Mouse (Mus musculus) heart, embryonic 16.5 days (tissue): Measurements from ENCODE around the gene Ankrd13a. TPM values are rescaled to one million over a fixed set of nuclear protein-coding genes. Genes with fewer than 3 reads are reported as not detected.
A peak's percentile ranks its signal among the peaks of the same experiment; 100 is the strongest.

Source experiments
- ATAC-seq: fragments of 200-750 bp; cut with Nextera tagmentation; replicated peaks from 2 replicates; pipeline ENCODE4 v1.8.0; 2017; ENCODE audit warnings: moderate number of reproducible peaks; ENCODE audit not compliant: insufficient read depth, low FRiP score; ENCODE audit errors: extremely low read depth
- H3K27ac ChIP-seq: fragments of 300-500 bp; sonication (generic); 2 replicates; pipeline ENCODE4 v1.5.1; 2014; ENCODE audit warnings: mild to moderate bottlenecking, low read length, control low read depth, moderate library complexity
- H3K27me3 ChIP-seq: fragments of 300-500 bp; sonication (generic); 2 replicates; pipeline ENCODE4 v1.6.1; 2014; ENCODE audit warnings: low read length, mixed read lengths; ENCODE audit not compliant: control insufficient read depth, insufficient read depth
- H3K36me3 ChIP-seq: fragments of 300-500 bp; sonication (generic); 2 replicates; pipeline ENCODE4 v1.6.1; 2014; ENCODE audit not compliant: control insufficient read depth, insufficient read depth
- H3K4me1 ChIP-seq: fragments of 300-500 bp; sonication (generic); 2 replicates; pipeline ENCODE4 v1.6.1; 2014; ENCODE audit warnings: low read length, mixed read lengths; ENCODE audit not compliant: control insufficient read depth, insufficient read depth
- H3K4me2 ChIP-seq: fragments of 300-500 bp; sonication (generic); 2 replicates; pipeline ENCODE4 v1.6.1; 2014; ENCODE audit warnings: low read depth, mild to moderate bottlenecking, control low read depth, low read length
- H3K4me3 ChIP-seq: fragments of 300-500 bp; sonication (generic); 2 replicates; pipeline ENCODE4 v1.5.1; 2014; ENCODE audit warnings: mild to moderate bottlenecking, control low read depth, low read length
- H3K9ac ChIP-seq: fragments of 300-500 bp; sonication (generic); 2 replicates; pipeline ENCODE4 v1.6.1; 2014; ENCODE audit warnings: low read length, control low read depth
- H3K9me3 ChIP-seq: fragments of 300-500 bp; sonication (generic); replicated peaks from 2 replicates; pipeline ENCODE4 v1.6.1; 2016; ENCODE audit warnings: low read length; ENCODE audit not compliant: control insufficient read depth
- WGBS: fragments of 180-500 bp; shearing (Covaris S2); extraction: QIAGEN DNeasy Blood & Tissue Kit; methylation state at CpG from one replicate; pipeline ENCODE4 v1.1.7; 2014; 5-methylcytosine and 5-hydroxymethylcytosine counted together
- polyA plus RNA-seq: library from polyadenylated mRNA; unstranded; fragments of >200 nt; fragmentation: Nextera tagmentation; extraction: Ambion mirVana; gene quantifications from 2 replicates; pipeline ENCODE4 v1.2.1, GENCODE M21; 2015

Gene Ankrd13a
- polyA plus RNA-seq, 1 experiment from 2014 or later, result 28.4 TPM

DNA sequence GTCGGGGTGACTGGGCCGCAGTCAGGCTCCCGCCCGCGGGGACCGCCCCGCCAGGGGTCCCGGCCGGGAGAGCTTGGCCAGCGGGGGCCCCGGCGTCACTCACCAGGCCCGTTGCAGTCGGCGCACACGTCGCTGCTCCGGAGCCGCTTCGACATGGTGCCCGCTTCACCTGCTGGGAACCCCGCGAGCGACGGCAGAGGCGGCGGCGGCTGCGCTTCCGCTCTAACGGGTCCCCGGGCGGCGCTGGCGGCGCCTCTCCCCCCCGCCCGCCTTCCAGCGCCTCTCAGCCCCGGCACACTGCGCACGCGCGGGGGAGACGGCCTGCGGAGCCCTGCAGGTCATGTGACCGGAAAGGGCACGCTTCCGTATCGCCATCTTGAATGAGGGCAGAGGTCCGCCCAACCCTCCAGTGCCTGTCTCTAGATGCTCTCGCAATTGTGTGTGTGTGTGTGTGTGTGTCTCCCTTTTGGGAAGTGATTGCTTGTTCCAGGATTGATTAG lies 1.2 kb upstream of the Ankrd13a start:
- under 1% methylated on average over 48 of the region's 52 CpGs for WGBS
- H3K4me3 ChIP-seq, result peak overlapping the region; percentile 86

GRCm38 (mm10) chr5:114773780-114774179 lies 697 bp upstream of the Ankrd13a start:
- peak overlapping the region; percentile 86 for H3K4me3 ChIP-seq
- no peaks in the 10 kb centered on the region for H3K27me3 ChIP-seq
- H3K36me3 ChIP-seq, result no peaks in the 10 kb centered on the region
- ATAC-seq, result no peak
- H3K9ac ChIP-seq, result peak overlapping the region; percentile 97
- peak overlapping the region; percentile 91 for H3K27ac ChIP-seq
- peaks cover 25% of the 10 kb centered on the region for H3K4me1 ChIP-seq
- H3K4me2 ChIP-seq, result peak overlapping the region; percentile 95
- no peaks in the 10 kb centered on the region for H3K9me3 ChIP-seq
- WGBS, result 3% methylated on average over 11 of the region's 11 CpGs

More for the DNA sequence above, 1.2 kb upstream of the Ankrd13a start:
- Histone ChIP-seq H3K9me3 (no peaks in the 10 kb centered on the region), H3K4me1 (peaks cover 25% of the 10 kb centered on the region), H3K36me3 (no peaks in the 10 kb centered on the region), H3K9ac (peak overlapping the region; percentile 98), H3K27ac (peak overlapping the region; percentile 91), H3K4me2 (peak overlapping the region; percentile 95), H3K27me3 (no peaks in the 10 kb centered on the region)
- ATAC-seq, result peak; percentile 86

DNA sequence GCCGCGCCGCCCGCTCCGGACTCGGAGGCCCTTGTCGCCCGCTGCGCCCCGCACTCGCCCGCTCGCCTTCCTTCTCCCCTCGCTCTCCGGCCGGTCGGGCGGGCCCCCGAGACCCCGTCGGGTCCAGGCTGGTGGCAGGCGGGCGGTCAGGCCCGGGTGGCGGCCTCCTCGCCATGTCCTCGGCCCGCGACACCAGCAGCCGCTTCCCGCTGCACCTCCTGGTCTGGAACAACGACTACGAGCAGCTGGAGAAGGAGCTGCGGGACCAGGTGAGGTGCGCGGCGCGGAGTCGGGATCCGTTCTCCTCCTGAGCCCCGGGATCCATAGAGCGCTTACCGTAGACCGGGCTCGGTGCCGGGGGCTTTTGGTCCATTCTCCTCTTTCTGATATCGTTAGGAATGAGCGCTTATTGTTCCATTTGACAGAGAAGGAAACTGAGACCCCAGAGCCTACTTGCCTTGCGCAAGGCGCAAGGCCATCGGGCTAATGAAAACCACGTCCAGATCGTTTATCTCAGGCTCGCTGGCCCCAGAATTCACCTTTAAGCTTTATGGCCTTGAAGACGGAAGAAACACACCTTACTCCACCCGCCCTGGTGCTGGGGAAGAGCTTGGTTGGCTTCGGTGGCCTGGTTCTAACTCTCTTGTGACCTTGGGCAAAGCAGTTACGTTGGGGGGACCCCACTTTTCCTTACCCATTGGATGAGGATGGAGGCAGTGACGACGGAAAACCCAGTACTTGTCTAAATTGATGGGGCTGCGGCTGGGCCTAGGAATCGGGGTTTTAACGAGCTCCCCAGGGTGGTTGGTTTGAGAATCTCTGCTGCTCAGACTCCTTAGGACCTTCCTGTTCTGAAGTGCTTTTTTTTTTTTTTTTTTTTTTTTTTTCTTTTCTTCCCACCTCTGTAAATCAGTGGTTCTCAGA lies 841 bp downstream of the Ankrd13a start, which contains the start of gene Git2:
Gene Git2 (minus strand): TSS at position 462 of the 924 bp plus-strand sequence.
- Histone ChIP-seq H3K9ac (peak within 1 kb of the TSS; percentile 97), H3K36me3 (no peaks in the 10 kb centered on the region), H3K4me2 (peak within 1 kb of the TSS; percentile 95), H3K4me1 (peaks cover 22% of the 10 kb centered on the region), H3K4me3 (peak within 1 kb of the TSS; percentile 86), H3K9me3 (no peaks in the 10 kb centered on the region), H3K27me3 (no peaks in the 10 kb centered on the region), H3K27ac (peak within 1 kb of the TSS; percentile 91)
- under 1% methylated on average over 63 of the region's 63 CpGs for WGBS
- no peak for ATAC-seq

DNA sequence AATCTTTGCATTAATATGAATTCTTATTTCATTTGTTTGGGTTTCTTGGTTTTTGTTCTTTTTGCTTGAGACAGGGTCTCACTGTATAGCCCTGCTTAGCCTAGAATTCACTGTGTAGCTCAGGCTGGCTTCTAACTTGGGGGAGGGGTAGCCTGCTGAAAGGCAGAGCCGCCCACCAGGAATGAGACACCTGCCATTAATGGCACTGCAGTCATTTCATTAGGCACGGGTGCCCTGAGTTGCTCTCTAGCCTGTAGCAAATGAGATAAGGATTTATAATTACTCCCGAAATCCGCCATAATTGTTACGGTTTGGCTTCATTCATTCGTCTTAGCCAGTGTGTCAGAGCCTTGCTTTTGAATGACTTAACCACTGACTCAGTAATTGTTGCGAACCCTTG lies 1.7 kb downstream of the Ankrd13a start:
- 83% methylated on average over 7 of the region's 7 CpGs for WGBS
- no peak overlapping the region for H3K27ac ChIP-seq
- no peak overlapping the region for H3K9ac ChIP-seq
- H3K4me2 ChIP-seq, result peak overlapping the region; percentile 95
- H3K27me3 ChIP-seq, result no peaks in the 10 kb centered on the region
- no peaks in the 10 kb centered on the region for H3K9me3 ChIP-seq
- peak overlapping the region; percentile 86 for H3K4me3 ChIP-seq
- no peak for ATAC-seq
- H3K36me3 ChIP-seq, result no peaks in the 10 kb centered on the region
- H3K4me1 ChIP-seq, result peaks cover 24% of the 10 kb centered on the region

GRCm38 (mm10) chr5:114779956-114780489 lies 5.5 kb downstream of the Ankrd13a start:
- H3K9ac ChIP-seq, result no peak overlapping the region
- H3K27me3 ChIP-seq, result no peaks in the 10 kb centered on the region
- H3K36me3 ChIP-seq, result no peaks in the 10 kb centered on the region
- H3K27ac ChIP-seq, result no peak overlapping the region
- ATAC-seq, result no peak
- H3K9me3 ChIP-seq, result no peaks in the 10 kb centered on the region
- no peak overlapping the region for H3K4me2 ChIP-seq
- H3K4me1 ChIP-seq, result peaks cover 32% of the 10 kb centered on the region
- WGBS, result 46% methylated on average over 7 of the region's 7 CpGs
- no peak overlapping the region for H3K4me3 ChIP-seq

- Histone ChIP-seq H3K36me3 (no peaks in the 10 kb centered on the region), H3K9ac (no peak overlapping the region), H3K4me1 (peaks cover 31% of the 10 kb centered on the region), H3K27me3 (no peaks in the 10 kb centered on the region), H3K4me2 (no peak overlapping the region), H3K27ac (no peak overlapping the region; the same call in 1 of the 2 replicates), H3K9me3 (no peaks in the 10 kb centered on the region), H3K4me3 (no peak overlapping the region)
- ATAC-seq, result no peak
- WGBS, result 76% methylated on average over 7 of the region's 7 CpGs
Measured at GRCm38 (mm10) chr5:114780912-114781311, 6.4 kb downstream of the Ankrd13a start.

- H3K36me3 ChIP-seq, result peaks cover 9% of the 10 kb centered on the region; the same call in 1 of the 2 replicates
- no peak for ATAC-seq
- no peak overlapping the region for H3K9ac ChIP-seq
- no peak overlapping the region for H3K4me2 ChIP-seq
- H3K4me1 ChIP-seq, result peaks cover 26% of the 10 kb centered on the region
- H3K27me3 ChIP-seq, result no peaks in the 10 kb centered on the region
- H3K27ac ChIP-seq, result peak overlapping the region; percentile 28
- H3K9me3 ChIP-seq, result no peaks in the 10 kb centered on the region
- H3K4me3 ChIP-seq, result no peak overlapping the region
- WGBS, result 55% methylated on average over 9 of the region's 9 CpGs
Measured at GRCm38 (mm10) chr5:114782991-114783390, 8.5 kb downstream of the Ankrd13a start.

GRCm38 (mm10) chr5:114783405-114784163 lies 9.1 kb downstream of the Ankrd13a start:
- peak overlapping the region; percentile 60 for H3K27ac ChIP-seq
- peak overlapping the region; percentile 10; the same call in 1 of the 2 replicates for H3K4me2 ChIP-seq
- H3K4me1 ChIP-seq, result peaks cover 26% of the 10 kb centered on the region
- no peaks in the 10 kb centered on the region for H3K27me3 ChIP-seq
- H3K9ac ChIP-seq, result no peak overlapping the region; the same call in 1 of the 2 replicates
- WGBS, result 53% methylated on average over 12 of the region's 12 CpGs
- ATAC-seq, result no peak
- H3K9me3 ChIP-seq, result no peaks in the 10 kb centered on the region
- H3K4me3 ChIP-seq, result no peak overlapping the region
- peaks cover 10% of the 10 kb centered on the region for H3K36me3 ChIP-seq
